Mouse (Mus musculus) embryonic facial prominence, embryonic 10.5 days (tissue): ENCODE measurements around the gene Slc4a11. TPM values are rescaled to one million over a fixed set of nuclear protein-coding genes. Genes with fewer than 3 reads are reported as not detected.

ENCODE experiments used
- DNase-seq: peaks from one replicate; pipeline ENCODE4 v3.0.0-alpha.2; 2017; ENCODE audit warnings: low spot score
- H3K27ac ChIP-seq: fragments of 300-500 bp; sonication (generic); replicated peaks from 2 replicates; pipeline ENCODE4 v1.5.1; 2016; ENCODE audit warnings: mild to moderate bottlenecking
- H3K27me3 ChIP-seq: fragments of 300-500 bp; sonication (generic); replicated peaks from 2 replicates; pipeline ENCODE4 v1.6.1; 2016; ENCODE audit warnings: low read depth, mild to moderate bottlenecking; ENCODE audit not compliant: poor library complexity, severe bottlenecking
- H3K36me3 ChIP-seq: fragments of 300-500 bp; sonication (generic); replicated peaks from 2 replicates; pipeline ENCODE4 v1.6.1; 2016; ENCODE audit warnings: mild to moderate bottlenecking, moderate library complexity
- H3K4me1 ChIP-seq: fragments of 300-500 bp; sonication (generic); 2 replicates; pipeline ENCODE4 v1.6.1; 2016
- H3K4me3 ChIP-seq: fragments of 300-500 bp; sonication (generic); 2 replicates; pipeline ENCODE4 v1.5.1; 2016; ENCODE audit warnings: mild to moderate bottlenecking, moderate library complexity
- H3K9me3 ChIP-seq: fragments of 300-500 bp; sonication (generic); 2 replicates; pipeline ENCODE4 v1.6.1; 2016; ENCODE audit warnings: mild to moderate bottlenecking
- WGBS: fragments of 180-500 bp; shearing (Covaris S2); methylation state at CpG from one replicate; pipeline ENCODE4 v1.1.7; 2016; 5-methylcytosine and 5-hydroxymethylcytosine counted together
- polyA plus RNA-seq: library from polyadenylated mRNA; unstranded; fragments of >200 nt; fragmentation: Nextera tagmentation; extraction: Ambion mirVana; gene quantifications from 2 replicates; pipeline ENCODE4 v1.2.1, GENCODE M21; 2016

Slc4a11 gene
- polyA plus RNA-seq, 1 experiment from 2014 or later: 0.69 TPM

- WGBS: 70% methylated on average over 6 of the region's 6 CpGs
- Histone ChIP-seq H3K27ac (no peak overlapping the region), H3K4me3 (peak overlapping the region; percentile 81), H3K36me3 (no peaks in the 10 kb centered on the region), H3K4me1 (peaks cover 24% of the 10 kb centered on the region), H3K9me3 (no peaks in the 10 kb centered on the region), H3K27me3 (peaks cover 54% of the 10 kb centered on the region)
- DNase-seq: no peak
Observed at GRCm38 (mm10) chr2:130641351-130642025, 55.8 kb downstream of the Slc4a11 start.

GRCm38 (mm10) chr2:130639276-130639675 is 58.0 kb downstream of the Slc4a11 start:
- H3K4me1 ChIP-seq: peaks cover 45% of the 10 kb centered on the region
- 79% methylated on average over 6 of the region's 6 CpGs for WGBS
- H3K9me3 ChIP-seq: no peaks in the 10 kb centered on the region
- H3K4me3 ChIP-seq: no peak overlapping the region
- no peak overlapping the region for H3K27ac ChIP-seq
- DNase-seq: no peak
- H3K27me3 ChIP-seq: peaks cover 76% of the 10 kb centered on the region
- no peaks in the 10 kb centered on the region for H3K36me3 ChIP-seq

GRCm38 (mm10) chr2:130638101-130638611 is 59.2 kb downstream of the Slc4a11 start:
- H3K27ac ChIP-seq: no peak overlapping the region
- DNase-seq: no peak
- H3K9me3 ChIP-seq: no peaks in the 10 kb centered on the region
- peaks cover 86% of the 10 kb centered on the region for H3K27me3 ChIP-seq
- peaks cover 56% of the 10 kb centered on the region for H3K4me1 ChIP-seq
- WGBS: 22% methylated on average over 16 of the region's 16 CpGs
- no peaks in the 10 kb centered on the region for H3K36me3 ChIP-seq
- H3K4me3 ChIP-seq: no peak overlapping the region

GRCm38 (mm10) chr2:130635847-130636246 is 61.5 kb downstream of the Slc4a11 start:
- Histone ChIP-seq H3K4me1 (peaks cover 51% of the 10 kb centered on the region), H3K4me3 (peak overlapping the region; percentile 61), H3K27ac (0 out of 2 replicates have a peak overlapping the region, but pooled peaks have one; percentile 36), H3K9me3 (no peaks in the 10 kb centered on the region), H3K36me3 (no peaks in the 10 kb centered on the region), H3K27me3 (peaks cover 79% of the 10 kb centered on the region)
- DNase-seq: peak; percentile 48
- 10% methylated on average over 21 of the region's 21 CpGs for WGBS

GRCm38 (mm10) chr2:130634739-130635411 is 62.4 kb downstream of the Slc4a11 start:
- Histone ChIP-seq H3K27me3 (peaks cover 69% of the 10 kb centered on the region), H3K4me1 (peaks cover 51% of the 10 kb centered on the region), H3K4me3 (peak overlapping the region; percentile 61), H3K27ac (peak overlapping the region; percentile 79), H3K9me3 (no peaks in the 10 kb centered on the region), H3K36me3 (no peaks in the 10 kb centered on the region)
- peak; percentile 77 for DNase-seq
- under 1% methylated on average over 38 of the region's 38 CpGs for WGBS

Other genes with a start within 250 kb of the Slc4a11 start
- gene Ptpra, start 247.2 kb downstream of the Slc4a11 start, polyA plus RNA-seq: 81.1 and 82.7 TPM in 2 replicates
- 83.7 and 86.4 TPM in 2 replicates for gene Mrps26, start 133.8 kb downstream of the Slc4a11 start, polyA plus RNA-seq
- not detected in 2 replicates for gene Oxt, start 121.3 kb downstream of the Slc4a11 start, polyA plus RNA-seq
- not detected in 2 replicates for gene Avp, start 115.0 kb downstream of the Slc4a11 start, polyA plus RNA-seq
- 23.3 and 25.5 TPM in 2 replicates for gene Fastkd5, start 67.5 kb downstream of the Slc4a11 start, polyA plus RNA-seq
- 21.3 and 21.6 TPM in 2 replicates for gene Ubox5, start 67.5 kb downstream of the Slc4a11 start, polyA plus RNA-seq
- 3.1 and 3.3 TPM in 2 replicates for gene Lzts3, start 54.7 kb downstream of the Slc4a11 start, polyA plus RNA-seq
- 48.2 and 48.3 TPM in 2 replicates for gene Ddrgk1, start 32.9 kb downstream of the Slc4a11 start, polyA plus RNA-seq
- gene Itpa, start 29.9 kb downstream of the Slc4a11 start, polyA plus RNA-seq: 144 and 150 TPM in 2 replicates
- gene 4930402H24Rik, start 208.9 kb upstream of the Slc4a11 start, polyA plus RNA-seq: 30.3 and 32.2 TPM in 2 replicates
- 6.0 and 6.2 TPM in 2 replicates for gene Atrn, start 209.0 kb upstream of the Slc4a11 start, polyA plus RNA-seq